Mouse (Mus musculus) left cerebral cortex, postnatal 14 days (tissue): ENCODE results near the gene Tmem240. TPM values are rescaled to one million over a fixed set of nuclear protein-coding genes. Genes with fewer than 3 reads are reported as not detected.
"Not testable (repeated sequence)": the region's sequence is repeated elsewhere in the genome, so short reads cannot be mapped to it uniquely, and the experiment has no call there.

Source experiments
- DNase-seq, 2 experiments: peaks; one replicate each; pipeline ENCODE4 v3.0.0; 2021 to 2022; ENCODE audit warnings: low spot score in 2 of 2, mixed read lengths in 1 of 2
- intact Hi-C: fragments of 180-260 bp; cut with DNase I; formaldehyde crosslinking; loops from one replicate; pipeline ENCODE4 v1.15.1; 2025
- microRNA-seq, 2 experiments: library from miRNA; unstranded; fragments of <30 nt; microRNA quantifications; one replicate each; pipeline ENCODE4 v1.2.0; 2022
- total RNA-seq, 2 experiments: library from RNA; stranded (reverse); gene quantifications; 2 replicates each; pipeline ENCODE4 v1.2.3; 2021

The Tmem240 gene
- total RNA-seq, 2 experiments from 2014 or later = 67.0 to 70.7 TPM

DNA sequence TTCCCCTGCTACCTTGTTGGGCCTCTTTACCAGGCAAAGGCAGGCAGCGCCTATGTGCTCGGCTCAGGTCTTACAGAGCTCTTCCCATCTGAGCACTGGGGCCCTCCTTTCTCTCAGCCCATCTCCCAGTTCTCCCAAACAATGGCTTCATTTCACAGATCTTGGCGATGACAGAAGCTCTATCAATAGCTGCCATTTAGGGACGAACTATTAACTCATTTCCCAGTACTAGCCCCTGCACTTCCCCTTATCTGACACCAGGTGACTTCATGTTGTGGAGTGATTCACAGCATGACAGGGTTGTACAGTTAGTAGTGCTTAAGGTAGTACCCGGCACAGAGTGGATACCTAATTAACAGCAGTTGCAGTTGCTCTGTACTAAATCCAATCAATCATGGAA, 51.2 kb downstream of the Tmem240 start, which contains the start of gene Tmem88b:
Tmem88b (minus strand) TSS at position 56 of the 400 bp plus-strand sequence.
- DNase-seq = no peak
- intact Hi-C loops = no loop called here

DNA sequence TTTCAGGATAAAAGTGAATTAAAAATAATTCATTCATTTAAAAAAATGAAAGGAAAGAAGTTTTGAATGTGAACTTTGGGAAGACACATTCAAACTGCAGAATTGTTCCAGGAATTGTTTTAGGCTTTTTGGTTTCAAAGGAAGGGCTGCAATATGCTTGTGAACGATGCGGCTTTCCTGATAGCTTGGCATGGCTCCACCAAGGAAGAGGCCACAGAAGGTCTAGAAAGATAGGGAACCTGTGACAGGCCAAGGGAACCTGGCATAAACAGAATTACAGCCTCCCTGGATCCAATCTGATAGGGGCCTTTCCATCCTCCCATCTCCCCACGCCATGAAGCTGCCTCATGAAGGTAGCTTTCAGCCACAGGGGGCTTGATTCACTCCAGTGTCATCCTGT, 53.7 kb downstream of the Tmem240 start:
- DNase-seq = no peak
- intact Hi-C loops = no loop called here

DNA sequence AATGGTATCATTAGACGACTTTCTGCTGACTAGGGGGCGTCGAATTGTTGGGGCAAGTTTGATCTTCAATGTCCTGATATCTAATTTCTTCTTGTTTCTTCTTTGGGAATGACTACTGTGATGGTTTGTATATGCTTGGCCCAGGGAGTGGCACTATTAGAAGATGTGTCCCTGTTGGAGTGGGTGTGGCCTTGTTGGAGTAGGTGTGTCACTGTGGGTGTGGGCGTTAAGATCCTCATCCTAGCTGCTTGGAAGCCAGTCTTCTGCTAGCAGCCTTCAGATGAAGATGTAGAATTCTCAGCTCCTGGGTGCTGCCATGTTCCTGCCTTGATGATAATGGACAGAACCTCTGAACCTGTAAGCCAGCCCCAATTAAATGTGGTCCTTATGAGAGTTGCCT, 54.2 kb downstream of the Tmem240 start:
- intact Hi-C loops, DNase-seq: not testable (repeated sequence)

DNA sequence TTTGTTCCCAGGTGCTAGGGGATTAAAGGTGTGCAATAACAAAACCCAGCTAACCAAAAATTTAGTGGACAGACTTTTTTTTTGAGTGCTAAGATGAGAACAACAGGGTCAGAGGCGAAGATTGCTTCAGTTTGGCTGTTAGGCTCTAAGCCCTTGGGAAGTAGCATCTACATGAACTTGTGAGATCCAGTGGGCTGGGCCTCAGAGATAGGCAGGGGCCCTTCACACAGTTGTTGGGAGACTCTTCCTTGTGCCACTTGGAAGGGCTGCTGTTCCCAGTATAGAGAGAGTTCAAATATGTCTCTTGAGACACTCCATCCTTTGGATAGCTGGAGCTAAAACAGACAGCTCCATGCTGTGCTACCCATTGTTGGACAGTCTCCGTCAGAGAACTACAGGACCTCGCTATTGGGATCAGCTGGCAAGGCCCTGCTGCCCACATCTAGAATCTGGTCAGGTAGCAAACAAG, 55.5 kb downstream of the Tmem240 start, which contains the start of gene Ankrd65:
Ankrd65 (plus strand) TSS at position 419 of the 469 bp plus-strand sequence.
- no peak for DNase-seq
- intact Hi-C loops = no loop called here

Small RNA genes lying within 50 kb of the gene (microRNA-seq; reads per million reads assigned to microRNA genes)
- 0 reads per million in 2 experiments for gene Gm27743

Other genes starting within 250 kb of the Tmem240 start
- gene Gnb1, start 243.4 kb upstream of the Tmem240 start, total RNA-seq = 1,000 to 10,000 TPM in 1 of 2 experiments, 100 to 1,000 TPM in 1; 991 to 1,025 TPM
- gene Nadk, start 172.4 kb upstream of the Tmem240 start, total RNA-seq = 10 to 100 TPM; 62.2 to 62.5 TPM
- gene Slc35e2, start 133.4 kb upstream of the Tmem240 start, total RNA-seq = 10 to 100 TPM; 48.8 to 53.1 TPM
- gene Cdk11b, start 109.9 kb upstream of the Tmem240 start, total RNA-seq = 10 to 100 TPM; 45.4 to 47.0 TPM
- not detected for gene Gm10563, start 89.4 kb upstream of the Tmem240 start, total RNA-seq
- gene Mmp23, start 81.4 kb upstream of the Tmem240 start, total RNA-seq = 1 to 10 TPM; 1.2 to 2.4 TPM
- 100 to 1,000 TPM; 105 TPM for gene Mib2, start 65.6 kb upstream of the Tmem240 start, total RNA-seq
- 10 to 100 TPM; 22.8 to 26.0 TPM for gene Fndc10, start 40.5 kb upstream of the Tmem240 start, total RNA-seq
- gene Ssu72, start 30.0 kb upstream of the Tmem240 start, total RNA-seq = 10 to 100 TPM; 84.2 to 86.8 TPM
- 10 to 100 TPM; 52.3 to 53.2 TPM for gene Atad3a, start 26.3 kb downstream of the Tmem240 start, total RNA-seq
- 10 to 100 TPM; 16.3 to 17.0 TPM for gene Vwa1, start 39.9 kb downstream of the Tmem240 start, total RNA-seq
- 10 to 100 TPM in 1 of 2 experiments, 1 to 10 TPM in 1; 8.7 to 11.6 TPM for gene Tmem88b, start 51.1 kb downstream of the Tmem240 start, total RNA-seq
- gene Ankrd65, start 55.6 kb downstream of the Tmem240 start, total RNA-seq = under 1 TPM in 1 of 2 experiments, not detected in 1; 0.31 TPM
- gene Mrpl20, start 68.1 kb downstream of the Tmem240 start, total RNA-seq = 100 to 1,000 TPM; 104 to 112 TPM
- gene Ccnl2, start 77.7 kb downstream of the Tmem240 start, total RNA-seq = 10 to 100 TPM; 69.5 to 73.5 TPM
- gene Aurkaip1, start 96.5 kb downstream of the Tmem240 start, total RNA-seq = 10 to 100 TPM; 83.3 to 84.1 TPM
- gene Mxra8, start 104.9 kb downstream of the Tmem240 start, total RNA-seq = 10 to 100 TPM in 1 of 2 experiments, 1 to 10 TPM in 1; 9.0 to 14.0 TPM
- 10 to 100 TPM; 81.5 to 81.6 TPM for gene Dvl1, start 112.6 kb downstream of the Tmem240 start, total RNA-seq
- under 1 TPM; 0.20 to 0.27 TPM for gene Tas1r3, start 128.6 kb downstream of the Tmem240 start, total RNA-seq
- 10 to 100 TPM; 28.8 to 29.7 TPM for gene Cptp, start 134.6 kb downstream of the Tmem240 start, total RNA-seq
- 10 to 100 TPM; 34.4 to 38.4 TPM for gene Ints11, start 134.7 kb downstream of the Tmem240 start, total RNA-seq
- 10 to 100 TPM; 65.3 to 66.9 TPM for gene Pusl1, start 157.0 kb downstream of the Tmem240 start, total RNA-seq
- 100 to 1,000 TPM; 139 TPM for gene Acap3, start 157.0 kb downstream of the Tmem240 start, total RNA-seq
- gene Ube2j2, start 209.0 kb downstream of the Tmem240 start, total RNA-seq = 10 to 100 TPM; 69.8 to 79.0 TPM
- gene C1qtnf12, start 227.5 kb downstream of the Tmem240 start, total RNA-seq = 10 to 100 TPM; 13.5 to 15.1 TPM